Mouse (Mus musculus) Muller cell, postnatal 12 days (primary cell): ENCODE results near the gene Ptgir.

Experiments used
- DNase-seq: peaks from one replicate; pipeline ENCODE4 v3.0.0-alpha.2; 2015; ENCODE audit errors: inconsistent ontology term

Ptgir gene

GRCm38 (mm10) chr7:16906281-16906680 lies at the start of gene Ptgir:
Gene Ptgir (plus strand): TSS chr7:16906490.
- no peak for DNase-seq

- DNase-seq, result no peak
These were observed 48.0 kb upstream of the Ptgir start for GRCm38 (mm10) chr7:16858336-16858735.

- no peak for DNase-seq
These were observed 46.2 kb upstream of the Ptgir start for GRCm38 (mm10) chr7:16859902-16860651.

GRCm38 (mm10) chr7:16867488-16867887 lies 38.8 kb upstream of the Ptgir start:
- DNase-seq, result no peak

GRCm38 (mm10) chr7:16869497-16869896 lies 36.8 kb upstream of the Ptgir start:
- peak; percentile 72 for DNase-seq

- DNase-seq, result no peak
These were observed 34.7 kb upstream of the Ptgir start for GRCm38 (mm10) chr7:16871600-16871999.

GRCm38 (mm10) chr7:16872478-16872877 lies 33.8 kb upstream of the Ptgir start:
- no peak for DNase-seq

GRCm38 (mm10) chr7:16873392-16873791 lies 32.9 kb upstream of the Ptgir start:
- DNase-seq, result no peak

- DNase-seq, result peak; percentile 84
These were observed 32.1 kb upstream of the Ptgir start for GRCm38 (mm10) chr7:16874190-16874589.

- DNase-seq, result peak; percentile 100
These were observed 31.5 kb upstream of the Ptgir start for GRCm38 (mm10) chr7:16874756-16875309.

- no peak for DNase-seq
These were observed 31.2 kb upstream of the Ptgir start, which contains the start of gene Dact3 for GRCm38 (mm10) chr7:16875310-16875325. Gene Dact3 (plus strand): TSS chr7:16875317.

GRCm38 (mm10) chr7:16875326-16875725 lies 31.0 kb upstream of the Ptgir start:
- DNase-seq, result no peak

GRCm38 (mm10) chr7:16876006-16876405 lies 30.3 kb upstream of the Ptgir start:
- DNase-seq, result no peak

- peak; percentile 65 for DNase-seq
These were observed 29.7 kb upstream of the Ptgir start for GRCm38 (mm10) chr7:16876608-16877007.

GRCm38 (mm10) chr7:16877717-16878116 lies 28.6 kb upstream of the Ptgir start:
- no peak for DNase-seq

GRCm38 (mm10) chr7:16879796-16880547 lies 26.3 kb upstream of the Ptgir start:
- DNase-seq, result peak; percentile 98

- DNase-seq, result no peak
These were observed 25.7 kb upstream of the Ptgir start for GRCm38 (mm10) chr7:16880615-16881014.

- DNase-seq, result no peak
These were observed 23.1 kb upstream of the Ptgir start for GRCm38 (mm10) chr7:16883162-16883561.

GRCm38 (mm10) chr7:16884334-16884733 lies 22.0 kb upstream of the Ptgir start:
- DNase-seq, result no peak

GRCm38 (mm10) chr7:16885271-16885776 lies 21.0 kb upstream of the Ptgir start:
- no peak for DNase-seq

- DNase-seq, result no peak
These were observed 20.4 kb upstream of the Ptgir start for GRCm38 (mm10) chr7:16885905-16886304.

GRCm38 (mm10) chr7:16890536-16890935 lies 15.8 kb upstream of the Ptgir start:
- DNase-seq, result no peak

GRCm38 (mm10) chr7:16890944-16891343 lies 15.3 kb upstream of the Ptgir start:
- DNase-seq, result peak; percentile 63
